Mouse (Mus musculus): ENCODE results near the gene Bpnt1. TPM values are rescaled to one million over a fixed set of nuclear protein-coding genes. Genes with fewer than 3 reads are reported as not detected.
"Not testable (repeated sequence)": the region's sequence is repeated elsewhere in the genome, so short reads cannot be mapped to it uniquely, and the experiment has no call there.

The Bpnt1 gene
- polyA plus RNA-seq, 1 experiment: 9.7 TPM

DNA sequence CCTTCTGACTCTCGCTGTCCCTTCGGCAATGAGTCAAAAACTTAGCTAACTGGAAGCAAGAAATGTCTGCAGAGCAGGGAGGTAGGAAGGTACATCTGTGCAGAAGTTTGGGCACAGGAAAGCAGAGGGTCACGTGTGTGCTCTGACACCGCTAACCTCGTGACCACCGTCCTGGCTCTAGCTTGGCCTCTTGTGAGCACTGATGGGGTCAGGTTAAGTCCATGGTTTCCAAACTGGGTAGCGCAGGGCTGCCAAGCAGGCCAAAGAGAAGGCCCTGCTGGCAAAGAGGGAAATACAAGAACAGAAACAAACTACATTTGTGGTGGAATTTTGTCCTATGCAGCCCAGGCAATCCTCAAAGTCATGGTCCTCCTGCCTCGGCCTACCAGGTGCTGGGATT lies 33.5 kb upstream of the Bpnt1 start:
- peaks cover 77% of the 10 kb centered on the region for H3K36me3 ChIP-seq (replicated peaks; ENCODE audit: low read length)
- no peaks in the 10 kb centered on the region for H3K9me3 ChIP-seq
- H3K27me3 ChIP-seq (replicated peaks): no peaks in the 10 kb centered on the region
- H3K4me3 ChIP-seq (replicated peaks): no peak overlapping the region
- H3K4me1 ChIP-seq: no peaks in the 10 kb centered on the region
- TF ChIP-seq FLI1 (IDR thresholded peaks at IDR 0.05; ENCODE audit: low read length) (no peak), GATA1 (IDR thresholded peaks at IDR 0.05; ENCODE audit: borderline replicate concordance, low read length) (no peak)

DNA sequence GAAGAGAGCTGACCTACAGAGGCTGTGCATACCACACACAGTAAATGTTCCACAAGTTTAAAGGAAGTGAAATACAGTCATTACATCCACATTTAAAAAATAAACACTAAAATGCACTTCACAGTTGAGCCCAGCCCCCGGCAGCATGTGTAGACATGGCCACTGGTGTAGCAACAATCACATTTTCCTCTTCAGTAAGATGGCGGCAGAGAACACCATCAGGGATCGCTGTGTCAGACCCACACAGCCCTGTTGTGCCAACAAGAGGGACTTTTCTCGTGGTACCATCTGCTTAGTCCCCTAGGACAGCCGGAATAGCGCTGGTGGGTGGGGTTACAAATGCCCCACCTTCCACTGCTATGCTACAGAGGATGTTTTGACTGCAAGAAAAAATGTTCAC lies 29.1 kb upstream of the Bpnt1 start:
- TF ChIP-seq GATA1 (IDR thresholded peaks at IDR 0.05; ENCODE audit: borderline replicate concordance, low read length) (no peak), FLI1 (IDR thresholded peaks at IDR 0.05; ENCODE audit: low read length) (no peak)
- H3K4me1 ChIP-seq: no peaks in the 10 kb centered on the region
- no peaks in the 10 kb centered on the region for H3K27me3 ChIP-seq (replicated peaks)
- H3K36me3 ChIP-seq (replicated peaks; ENCODE audit: low read length): peaks cover 49% of the 10 kb centered on the region
- H3K9me3 ChIP-seq: no peaks in the 10 kb centered on the region
- H3K4me3 ChIP-seq (replicated peaks): no peak overlapping the region

GRCm38 (mm10) chr1:185306836-185307235 lies 25.1 kb upstream of the Bpnt1 start:
- no peaks in the 10 kb centered on the region for H3K27me3 ChIP-seq (replicated peaks)
- peaks cover 53% of the 10 kb centered on the region for H3K36me3 ChIP-seq (replicated peaks; ENCODE audit: low read length)
- TF ChIP-seq GATA1 (IDR thresholded peaks at IDR 0.05; ENCODE audit: borderline replicate concordance, low read length) (no peak), FLI1 (IDR thresholded peaks at IDR 0.05; ENCODE audit: low read length) (no peak)
- no peak overlapping the region for H3K4me3 ChIP-seq (replicated peaks)
- H3K4me1 ChIP-seq: peaks cover 9% of the 10 kb centered on the region
- no peaks in the 10 kb centered on the region for H3K9me3 ChIP-seq

DNA sequence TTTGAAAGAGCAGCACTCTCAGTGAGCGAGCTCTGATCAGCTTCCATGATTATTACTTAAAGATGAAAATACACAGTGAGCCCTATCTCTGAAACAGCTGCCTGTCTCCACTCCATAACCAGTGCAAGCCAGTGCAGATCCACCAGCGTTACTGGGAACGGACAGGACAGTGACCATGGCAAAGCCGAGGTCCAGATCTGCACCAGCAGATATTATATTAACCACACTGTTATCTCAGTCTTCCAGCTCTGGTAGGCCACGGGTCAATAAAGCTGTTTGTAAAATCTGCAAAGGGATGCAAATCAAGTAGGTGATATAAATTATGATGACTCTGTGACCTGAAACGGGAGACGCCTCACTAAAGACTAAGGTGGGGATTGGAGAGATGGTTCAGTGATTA lies 24.3 kb upstream of the Bpnt1 start:
- TF ChIP-seq FLI1 (IDR thresholded peaks at IDR 0.05; ENCODE audit: low read length): no peak
- no peak for TF ChIP-seq GATA1 (IDR thresholded peaks at IDR 0.05; ENCODE audit: borderline replicate concordance, low read length)
- Histone ChIP-seq H3K4me1 (peaks cover 15% of the 10 kb centered on the region), H3K9me3 (no peaks in the 10 kb centered on the region), H3K36me3 (replicated peaks; ENCODE audit: low read length) (peaks cover 51% of the 10 kb centered on the region), H3K4me3 (replicated peaks) (no peak overlapping the region), H3K27me3 (replicated peaks) (no peaks in the 10 kb centered on the region)

GRCm38 (mm10) chr1:185308334-185308733 lies 23.6 kb upstream of the Bpnt1 start:
- H3K9me3 ChIP-seq: no peaks in the 10 kb centered on the region
- TF ChIP-seq GATA1 (IDR thresholded peaks at IDR 0.05; ENCODE audit: borderline replicate concordance, low read length) (no peak), FLI1 (IDR thresholded peaks at IDR 0.05; ENCODE audit: low read length) (no peak)
- no peak overlapping the region for H3K4me3 ChIP-seq (replicated peaks)
- H3K36me3 ChIP-seq (replicated peaks; ENCODE audit: low read length): peaks cover 51% of the 10 kb centered on the region
- H3K27me3 ChIP-seq (replicated peaks): no peaks in the 10 kb centered on the region
- H3K4me1 ChIP-seq: peaks cover 15% of the 10 kb centered on the region

DNA sequence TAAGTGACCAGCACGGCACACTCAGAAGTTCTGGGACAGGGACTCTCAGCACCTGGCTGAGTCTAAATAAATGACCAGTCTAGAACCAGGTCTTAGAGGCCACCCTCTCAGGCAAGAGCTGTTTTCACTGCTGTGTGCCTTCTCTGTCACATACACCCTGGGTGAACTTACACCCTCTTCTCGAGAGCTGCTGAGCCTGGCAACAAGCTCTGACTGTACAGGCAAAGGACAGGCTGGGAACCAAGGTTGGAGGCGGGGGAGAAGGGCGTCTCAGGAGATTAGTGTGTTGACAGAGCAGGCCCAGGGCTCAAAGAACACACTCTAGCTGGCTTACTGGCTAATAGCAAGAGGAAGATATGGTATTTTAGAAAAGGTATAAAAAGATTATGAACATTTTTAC lies 23.0 kb upstream of the Bpnt1 start:
- no peaks in the 10 kb centered on the region for H3K9me3 ChIP-seq
- no peak overlapping the region for H3K4me3 ChIP-seq (replicated peaks)
- TF ChIP-seq FLI1 (IDR thresholded peaks at IDR 0.05; ENCODE audit: low read length): no peak
- no peak for TF ChIP-seq GATA1 (IDR thresholded peaks at IDR 0.05; ENCODE audit: borderline replicate concordance, low read length)
- H3K27me3 ChIP-seq (replicated peaks): no peaks in the 10 kb centered on the region
- peaks cover 15% of the 10 kb centered on the region for H3K4me1 ChIP-seq
- H3K36me3 ChIP-seq (replicated peaks; ENCODE audit: low read length): peaks cover 57% of the 10 kb centered on the region

- Histone ChIP-seq H3K9me3 (no peaks in the 10 kb centered on the region), H3K4me3 (replicated peaks) (no peak overlapping the region), H3K27me3 (replicated peaks) (no peaks in the 10 kb centered on the region), H3K4me1 (peaks cover 15% of the 10 kb centered on the region), H3K36me3 (replicated peaks; ENCODE audit: low read length) (peaks cover 78% of the 10 kb centered on the region)
- no peak for TF ChIP-seq GATA1 (IDR thresholded peaks at IDR 0.05; ENCODE audit: borderline replicate concordance, low read length)
- no peak for TF ChIP-seq FLI1 (IDR thresholded peaks at IDR 0.05; ENCODE audit: low read length)
Measured at GRCm38 (mm10) chr1:185311949-185312348, 20.0 kb upstream of the Bpnt1 start.

DNA sequence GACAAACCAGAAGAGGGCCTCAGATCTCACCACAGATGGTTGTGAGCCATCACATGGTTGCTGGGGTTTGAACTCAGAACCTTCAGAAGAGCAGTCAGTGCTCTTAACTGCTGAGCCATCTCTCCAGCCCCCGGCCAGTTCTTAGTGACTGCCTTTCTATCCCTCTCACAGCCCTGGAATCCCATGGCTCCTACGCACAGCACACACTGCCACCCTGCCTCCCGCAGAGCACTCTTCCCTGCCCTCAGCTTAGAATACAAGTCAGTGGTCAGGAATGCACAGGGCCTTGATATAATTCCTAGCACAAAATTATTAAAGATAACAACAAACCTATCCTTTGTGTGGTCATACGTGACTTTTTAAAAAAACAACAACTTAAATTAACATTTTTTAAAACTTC lies 17.4 kb upstream of the Bpnt1 start:
- peaks cover 79% of the 10 kb centered on the region for H3K36me3 ChIP-seq (replicated peaks; ENCODE audit: low read length)
- TF ChIP-seq GATA1 (IDR thresholded peaks at IDR 0.05; ENCODE audit: borderline replicate concordance, low read length) (no peak), FLI1 (IDR thresholded peaks at IDR 0.05; ENCODE audit: low read length) (no peak)

DNA sequence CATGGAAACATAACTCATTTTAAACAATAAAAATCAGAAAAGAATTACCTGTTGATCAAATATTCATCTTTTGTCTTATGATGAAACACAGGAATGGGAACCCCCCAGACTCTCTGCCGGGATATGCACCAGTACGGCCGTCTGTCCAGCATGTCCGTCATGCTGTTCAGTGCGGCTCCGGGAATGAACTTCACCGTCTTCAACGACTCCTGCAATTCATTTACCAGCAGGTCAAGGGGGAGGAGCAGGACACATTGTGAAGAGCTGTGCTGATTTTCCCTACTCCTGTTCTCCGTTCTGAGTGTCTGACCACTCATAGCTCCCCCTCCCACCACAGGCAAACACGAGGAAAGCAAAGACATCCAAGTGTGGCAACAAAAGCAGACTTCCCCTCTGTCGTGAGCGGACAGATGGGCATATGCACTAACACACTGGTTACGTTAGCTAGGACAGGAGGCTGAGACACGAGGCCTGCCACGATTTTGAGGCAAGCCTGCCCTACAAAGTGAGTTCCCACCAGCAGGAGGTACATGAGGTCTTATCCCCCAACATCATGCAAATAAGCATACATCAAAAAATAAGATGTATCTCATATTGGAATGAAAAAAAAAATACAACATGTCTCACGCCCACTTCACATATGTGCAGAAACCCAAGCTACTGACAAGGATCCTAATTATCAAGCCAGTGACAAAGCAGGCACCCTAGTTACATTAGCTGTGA lies 15.9 kb upstream of the Bpnt1 start:
- TF ChIP-seq FLI1 (IDR thresholded peaks at IDR 0.05; ENCODE audit: low read length) (no peak), GATA1 (IDR thresholded peaks at IDR 0.05; ENCODE audit: borderline replicate concordance, low read length) (no peak)
- H3K4me3 ChIP-seq (replicated peaks): no peak overlapping the region

More for the DNA sequence above, 17.4 kb upstream of the Bpnt1 start:
- no peaks in the 10 kb centered on the region for H3K27me3 ChIP-seq (replicated peaks)
- H3K4me1 ChIP-seq: peaks cover 11% of the 10 kb centered on the region
- no peak overlapping the region for H3K4me3 ChIP-seq (replicated peaks)
- H3K9me3 ChIP-seq: no peaks in the 10 kb centered on the region

GRCm38 (mm10) chr1:185327754-185328345 lies 4.1 kb upstream of the Bpnt1 start:
- Histone ChIP-seq H3K36me3 (replicated peaks; ENCODE audit: low read length) (peaks cover 45% of the 10 kb centered on the region), H3K4me1 (peaks cover 26% of the 10 kb centered on the region), H3K4me3 (replicated peaks) (peak overlapping the region; percentile 99)
- H3K9me3 ChIP-seq; H3K27me3 ChIP-seq (replicated peaks): not testable (repeated sequence)

More for the DNA sequence above, 15.9 kb upstream of the Bpnt1 start:
- H3K27me3 ChIP-seq (replicated peaks): no peaks in the 10 kb centered on the region
- peaks cover 88% of the 10 kb centered on the region for H3K36me3 ChIP-seq (replicated peaks; ENCODE audit: low read length)
- H3K4me1 ChIP-seq: peaks cover 11% of the 10 kb centered on the region
- no peaks in the 10 kb centered on the region for H3K9me3 ChIP-seq
